Mouse (Mus musculus) lung, embryonic 14.5 days (tissue): Measurements from ENCODE around the gene Olfr374. TPM values are rescaled to one million over a fixed set of nuclear protein-coding genes. Genes with fewer than 3 reads are reported as not detected.
A peak's percentile ranks its signal among the peaks of the same experiment; 100 is the strongest.
"Not testable (repeated sequence)": the region's sequence is repeated elsewhere in the genome, so short reads cannot be mapped to it uniquely, and the experiment has no call there.

Source experiments
- ATAC-seq: fragments of 200-750 bp; cut with Nextera tagmentation; 2 replicates; pipeline ENCODE4 v1.8.0; 2017; ENCODE audit warnings: mild to moderate bottlenecking, moderate TSS enrichment, moderate library complexity; ENCODE audit not compliant: insufficient read depth
- DNase-seq: peaks from one replicate; pipeline ENCODE4 v3.0.0-alpha.2; 2015
- H3K27ac ChIP-seq: fragments of 300-500 bp; sonication (generic); 2 replicates; pipeline ENCODE4 v1.5.1; 2014; ENCODE audit warnings: low read depth, mild to moderate bottlenecking, moderate library complexity
- H3K27me3 ChIP-seq: fragments of 300-500 bp; sonication (generic); 2 replicates; pipeline ENCODE4 v1.6.1; 2014; ENCODE audit warnings: low read length, control low read depth; ENCODE audit not compliant: insufficient read depth
- H3K36me3 ChIP-seq: fragments of 300-500 bp; sonication (generic); 2 replicates; pipeline ENCODE4 v1.6.1; 2014; ENCODE audit warnings: control low read depth; ENCODE audit not compliant: insufficient read depth
- H3K4me1 ChIP-seq: fragments of 300-500 bp; sonication (generic); 2 replicates; pipeline ENCODE4 v1.6.1; 2014; ENCODE audit warnings: antibody characterized with exemption, control low read depth; ENCODE audit not compliant: insufficient read depth
- H3K4me2 ChIP-seq: fragments of 300-500 bp; sonication (generic); 2 replicates; pipeline ENCODE4 v1.6.1; 2014; ENCODE audit warnings: mild to moderate bottlenecking
- H3K4me3 ChIP-seq: fragments of 300-500 bp; sonication (generic); 2 replicates; pipeline ENCODE4 v1.5.1; 2014; ENCODE audit warnings: low read depth, low read length
- H3K9ac ChIP-seq: fragments of 300-500 bp; sonication (generic); 2 replicates; pipeline ENCODE4 v1.6.1; 2014
- H3K9me3 ChIP-seq: fragments of 300-500 bp; sonication (generic); 2 replicates; pipeline ENCODE4 v1.6.1; 2016; ENCODE audit warnings: low read depth, low read length, control low read depth
- CTCF ChIP-seq: IDR thresholded peaks from 2 replicates; pipeline ENCODE4 v1.5.1; 2016; ENCODE audit warnings: antibody characterized with exemption, low read depth
- WGBS: fragments of 180-500 bp; shearing (Covaris S2); extraction: QIAGEN DNeasy Blood & Tissue Kit; methylation state at CpG from one replicate; pipeline ENCODE4 v1.1.7; 2014; 5-methylcytosine and 5-hydroxymethylcytosine counted together
- polyA plus RNA-seq: library from polyadenylated mRNA; unstranded; fragments of >200 nt; fragmentation: Nextera tagmentation; extraction: Ambion mirVana; gene quantifications from 2 replicates; pipeline ENCODE4 v1.2.1, GENCODE M21; 2014

Olfr374 gene
- polyA plus RNA-seq: 0.01 and 0.04 TPM in 2 replicates

DNA sequence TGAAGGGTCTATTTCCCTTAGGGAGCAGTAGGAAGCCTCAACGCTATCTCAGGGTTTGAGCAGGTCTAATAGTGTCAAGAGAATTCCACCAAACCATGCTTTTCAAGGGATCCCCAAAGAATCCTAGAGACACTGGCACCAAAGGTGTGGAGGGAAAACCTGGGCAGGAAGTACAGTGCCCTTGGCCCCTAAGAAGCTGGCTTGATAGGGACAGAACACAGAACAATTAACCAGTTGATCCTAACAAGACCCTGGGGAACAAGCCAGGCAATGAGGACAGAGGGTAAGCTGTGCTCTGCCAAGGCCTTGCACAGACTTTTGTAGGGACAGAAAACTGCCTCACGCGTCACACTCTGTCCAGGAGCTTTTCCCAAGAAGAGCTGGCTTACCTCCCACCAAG, at the start of gene Olfr374:
TSS of gene Olfr374 (plus strand) at position 301 of the 400 bp plus-strand sequence.
- H3K9me3 ChIP-seq: no peaks in the 10 kb centered on the region
- H3K36me3 ChIP-seq: no peaks in the 10 kb centered on the region
- H3K4me3 ChIP-seq: no peak within 1 kb of the TSS
- no peak within 1 kb of the TSS for H3K4me2 ChIP-seq
- TF ChIP-seq CTCF: no peak
- no peak for ATAC-seq
- no peaks in the 10 kb centered on the region for H3K4me1 ChIP-seq
- no peaks in the 10 kb centered on the region for H3K27me3 ChIP-seq
- 80% methylated on average over 3 of the region's 3 CpGs for WGBS
- no peak for DNase-seq
- H3K27ac ChIP-seq: no peak within 1 kb of the TSS
- H3K9ac ChIP-seq: no peak within 1 kb of the TSS

GRCm38 (mm10) chr8:72057643-72058042, 49.2 kb upstream of the Olfr374 start:
- ATAC-seq, H3K9me3 ChIP-seq, H3K36me3 ChIP-seq, H3K9ac ChIP-seq, H3K4me3 ChIP-seq, H3K4me2 ChIP-seq, H3K27me3 ChIP-seq, H3K27ac ChIP-seq, DNase-seq, H3K4me1 ChIP-seq: not testable (repeated sequence)
- WGBS: 87% methylated on average over 3 of the region's 4 CpGs

DNA sequence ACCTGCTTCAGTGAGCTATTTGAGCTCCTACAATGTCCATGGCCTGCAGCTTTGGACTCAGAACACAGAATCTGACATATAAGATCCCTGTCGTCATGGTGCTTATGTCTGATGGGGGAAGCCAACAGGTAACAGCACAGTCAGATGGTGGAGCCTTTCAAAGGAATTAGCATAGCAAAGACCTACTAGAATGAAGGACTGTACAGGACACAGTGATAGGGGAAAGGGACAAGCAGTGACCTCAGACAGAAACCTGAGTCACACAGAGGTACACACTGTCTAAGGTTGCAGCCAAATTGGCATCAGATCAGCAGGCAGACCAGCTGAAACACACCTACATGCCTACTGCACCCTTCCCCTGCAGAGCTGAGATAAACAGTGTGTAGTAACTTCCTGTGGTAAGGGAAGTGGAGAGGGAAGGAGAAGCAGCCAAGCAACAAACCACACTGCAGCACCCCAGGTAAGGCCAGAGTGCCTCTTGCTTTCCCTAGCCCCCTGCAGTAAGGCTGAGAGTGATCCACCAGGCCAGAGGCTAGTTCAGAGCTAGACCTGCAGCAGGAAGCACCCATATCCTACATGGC, 39.9 kb upstream of the Olfr374 start:
- H3K9ac ChIP-seq, H3K4me1 ChIP-seq, H3K36me3 ChIP-seq, H3K27me3 ChIP-seq, H3K9me3 ChIP-seq, H3K4me3 ChIP-seq, H3K4me2 ChIP-seq, H3K27ac ChIP-seq, ATAC-seq, DNase-seq: not testable (repeated sequence)
- 95% methylated on average over 1 of the region's 1 CpGs for WGBS

DNA sequence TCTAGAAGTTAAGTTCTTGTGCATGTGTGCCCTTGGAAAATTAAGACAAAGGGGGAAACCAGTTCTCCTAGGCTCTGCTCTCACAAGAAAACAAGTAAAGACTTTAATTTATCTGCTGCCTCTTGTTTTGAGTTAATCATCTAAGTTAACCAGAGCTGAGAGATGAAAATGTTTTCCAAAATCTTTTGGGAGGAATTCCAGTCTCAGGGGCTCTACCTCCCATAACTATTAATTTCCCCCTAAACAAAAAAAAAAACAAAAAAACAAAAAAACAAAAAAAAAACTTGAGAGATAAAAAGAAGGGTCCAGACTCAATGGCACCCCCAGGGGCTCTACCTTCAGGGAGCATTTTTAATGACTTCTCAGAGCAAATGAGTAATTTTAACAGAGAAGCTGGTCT, 24.0 kb upstream of the Olfr374 start, which contains the start of gene Olfr373:
TSS of gene Olfr373 (plus strand) at position 301 of the 400 bp plus-strand sequence.
- not testable (repeated sequence) for H3K4me2 ChIP-seq, H3K4me1 ChIP-seq, H3K36me3 ChIP-seq, ATAC-seq, H3K27ac ChIP-seq, H3K27me3 ChIP-seq, H3K4me3 ChIP-seq, DNase-seq, H3K9ac ChIP-seq, H3K9me3 ChIP-seq

DNA sequence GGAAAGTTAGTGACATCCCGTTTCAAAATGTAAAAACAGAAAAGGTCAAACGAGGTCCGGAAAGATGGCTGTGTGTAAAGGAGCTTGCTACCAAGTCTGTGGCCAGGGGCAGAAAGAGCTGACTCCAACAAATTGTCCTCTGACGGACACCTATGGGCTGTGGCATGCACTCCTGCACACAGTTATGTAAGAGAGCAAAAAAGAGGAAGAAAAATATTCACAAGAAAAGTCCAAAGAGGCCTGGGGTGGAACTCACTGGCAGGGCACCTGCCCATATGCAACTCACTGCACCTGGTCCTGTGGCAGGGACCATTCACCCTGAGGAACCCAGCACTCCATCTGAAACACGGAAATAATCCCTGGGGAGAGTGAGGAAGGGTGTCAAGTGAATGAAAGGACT, 22.1 kb upstream of the Olfr374 start:
- Histone ChIP-seq H3K4me3 (no peak overlapping the region), H3K27ac (no peak overlapping the region), H3K27me3 (no peaks in the 10 kb centered on the region), H3K36me3 (no peaks in the 10 kb centered on the region), H3K4me1 (no peaks in the 10 kb centered on the region), H3K4me2 (no peak overlapping the region), H3K9ac (no peak overlapping the region), H3K9me3 (no peaks in the 10 kb centered on the region)
- ATAC-seq (no peak), DNase-seq (no peak)
- WGBS: 59% methylated on average over 5 of the region's 5 CpGs
- TF ChIP-seq CTCF: no peak

DNA sequence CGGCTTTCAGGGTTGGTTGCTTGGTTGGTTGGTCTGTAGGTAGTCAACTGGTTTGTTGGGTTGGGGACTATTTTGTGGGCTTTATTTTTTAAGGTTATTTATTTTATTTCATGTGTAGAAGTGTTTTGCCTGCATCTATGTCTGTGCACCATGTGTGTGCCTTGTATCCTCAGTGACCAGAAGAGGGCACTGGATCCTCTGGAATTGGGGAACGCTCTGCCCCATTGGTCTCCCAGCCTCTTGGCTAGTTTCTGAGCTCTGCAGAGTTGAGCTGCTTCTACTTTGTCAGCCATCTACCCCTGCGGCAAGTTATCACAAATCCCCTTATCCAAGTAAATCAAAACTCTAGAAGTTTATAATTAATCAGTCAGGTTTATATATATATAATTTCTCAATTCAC, 19.2 kb upstream of the Olfr374 start:
- not testable (repeated sequence) for H3K4me1 ChIP-seq, H3K27me3 ChIP-seq, H3K4me3 ChIP-seq, H3K9me3 ChIP-seq, H3K36me3 ChIP-seq, H3K4me2 ChIP-seq, H3K9ac ChIP-seq, ATAC-seq, H3K27ac ChIP-seq
- peak; percentile 17 for DNase-seq
- peak; percentile 34 for TF ChIP-seq CTCF
- 75% methylated on average over 3 of the region's 3 CpGs for WGBS

DNA sequence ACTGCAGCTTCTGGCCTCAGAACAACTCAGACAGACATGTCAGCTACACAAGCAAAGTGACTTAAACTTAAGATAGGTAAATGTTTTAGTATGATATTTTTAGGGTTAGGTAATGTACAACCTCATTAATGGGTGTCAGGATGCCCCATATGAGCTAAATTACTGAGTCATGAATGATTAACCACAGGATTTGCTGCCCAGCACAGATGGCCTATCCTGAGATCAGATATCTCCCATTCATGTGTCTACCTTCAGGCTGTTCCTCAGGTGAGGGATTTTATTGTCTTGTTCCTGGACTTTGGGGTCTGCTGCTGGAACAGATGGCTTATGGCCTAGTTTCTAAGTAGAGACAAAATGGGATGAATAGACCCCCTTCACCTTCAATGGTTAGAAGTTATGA, 10.1 kb upstream of the Olfr374 start:
- H3K4me3 ChIP-seq, ATAC-seq, H3K36me3 ChIP-seq, H3K27ac ChIP-seq, H3K4me2 ChIP-seq, H3K27me3 ChIP-seq, H3K9ac ChIP-seq, H3K4me1 ChIP-seq, H3K9me3 ChIP-seq, DNase-seq: not testable (repeated sequence)

GRCm38 (mm10) chr8:72099377-72100103, 7.3 kb upstream of the Olfr374 start:
- not testable (repeated sequence) for H3K4me2 ChIP-seq, ATAC-seq, H3K27ac ChIP-seq, H3K9me3 ChIP-seq, H3K4me3 ChIP-seq, H3K27me3 ChIP-seq, H3K36me3 ChIP-seq, H3K4me1 ChIP-seq, H3K9ac ChIP-seq
- 59% methylated on average over 6 of the region's 7 CpGs for WGBS
- peak; percentile 4 for DNase-seq
